Mouse (Mus musculus): ENCODE results near the gene Sdad1.

The Sdad1 gene

DNA sequence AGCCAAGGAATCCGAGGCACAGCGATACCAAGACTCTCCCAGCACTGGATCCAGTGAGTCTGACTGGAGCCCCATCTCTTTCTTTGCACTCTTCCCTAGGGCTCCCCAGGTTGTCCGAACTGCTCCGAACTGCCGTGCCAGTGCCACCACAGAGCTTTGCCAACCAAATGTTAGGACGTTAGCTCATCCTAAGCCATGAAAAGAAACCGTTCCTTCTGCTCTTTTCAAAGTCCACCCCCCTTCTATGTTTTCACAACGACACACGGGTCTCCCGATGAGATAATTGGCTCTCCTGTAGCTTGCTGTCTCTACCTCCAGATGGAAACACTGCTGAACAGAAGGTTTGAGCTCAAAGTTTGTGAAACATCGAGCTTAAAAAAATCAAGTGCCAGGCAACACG is 69.5 kb downstream of the Sdad1 start:
- in situ Hi-C loops (cut with MboI, MseI) = no loop called here

DNA sequence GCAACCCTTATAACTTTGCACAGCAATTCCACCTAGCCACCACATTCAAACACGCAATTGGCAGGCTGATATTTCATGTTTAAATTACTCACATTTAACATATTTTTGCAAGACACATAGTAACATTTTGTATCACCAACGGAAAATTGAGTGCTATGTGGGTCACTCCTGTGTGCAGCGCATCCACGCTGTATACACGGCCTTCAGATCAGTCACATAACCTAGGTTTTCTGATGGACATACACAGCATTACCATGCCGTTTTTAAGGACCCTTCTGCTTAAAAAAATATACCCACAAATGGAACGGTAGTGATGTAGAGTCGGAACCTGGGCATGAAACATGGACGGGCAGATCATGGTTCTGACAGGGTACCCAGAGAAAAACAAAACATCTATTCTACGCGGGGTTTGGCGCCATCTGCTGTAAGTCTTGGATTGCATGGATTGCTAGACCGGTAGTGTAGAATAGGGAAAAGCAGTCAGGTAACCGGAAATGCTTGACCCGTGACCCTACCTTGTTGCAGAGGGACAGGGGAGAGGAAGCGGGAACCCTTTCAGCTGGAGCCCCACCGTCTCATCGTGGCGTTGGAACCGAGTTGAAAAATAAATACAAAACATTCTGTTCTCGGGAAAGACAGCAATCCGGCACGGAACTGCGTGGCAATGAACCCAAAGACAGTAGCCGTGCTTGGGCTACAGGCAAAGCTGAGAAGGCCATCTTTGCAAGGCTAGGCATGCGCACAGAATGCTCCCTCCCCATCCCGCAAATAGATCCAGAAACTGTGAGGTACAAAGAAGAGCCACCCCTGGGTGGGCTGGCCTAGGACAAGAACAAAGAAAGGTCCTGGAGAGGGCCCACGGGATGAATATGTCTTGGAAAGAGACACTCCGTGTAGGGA is 70.7 kb downstream of the Sdad1 start:
- in situ Hi-C loops (cut with MboI, MseI) = no loop called here

DNA sequence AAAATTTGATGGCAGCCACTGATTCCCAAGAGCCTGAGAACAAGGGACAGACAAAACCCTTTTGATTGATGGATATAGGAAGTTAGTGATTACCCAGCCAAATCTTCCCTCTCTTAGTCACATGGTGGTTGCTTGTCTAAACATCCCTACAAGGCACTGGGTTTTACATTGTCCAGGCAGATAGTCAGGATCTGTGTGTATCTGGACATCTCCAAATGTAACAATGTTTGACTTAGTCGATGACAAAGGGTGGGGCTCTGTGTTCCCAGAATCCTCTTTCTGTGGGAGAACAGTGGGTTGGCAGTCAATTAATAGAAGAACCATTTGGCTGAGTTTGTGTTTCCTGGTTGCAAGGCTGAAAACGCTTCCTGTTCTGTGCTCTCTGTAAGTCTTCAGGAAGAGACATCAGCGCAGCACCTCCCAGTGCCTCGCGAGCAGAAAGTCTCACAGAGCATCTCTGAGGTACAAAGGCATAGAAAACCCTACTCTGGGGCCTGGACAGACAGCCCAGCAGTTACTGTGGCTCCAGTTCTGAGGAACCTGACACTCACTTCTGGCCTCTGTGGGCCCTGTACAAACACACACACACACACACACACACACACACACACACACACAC is 75.2 kb downstream of the Sdad1 start:
- in situ Hi-C loops (cut with MboI, MseI) = no loop called here
